34 mouse cellular contexts compared by ENCODE assay signal in the genomic region with DNA sequence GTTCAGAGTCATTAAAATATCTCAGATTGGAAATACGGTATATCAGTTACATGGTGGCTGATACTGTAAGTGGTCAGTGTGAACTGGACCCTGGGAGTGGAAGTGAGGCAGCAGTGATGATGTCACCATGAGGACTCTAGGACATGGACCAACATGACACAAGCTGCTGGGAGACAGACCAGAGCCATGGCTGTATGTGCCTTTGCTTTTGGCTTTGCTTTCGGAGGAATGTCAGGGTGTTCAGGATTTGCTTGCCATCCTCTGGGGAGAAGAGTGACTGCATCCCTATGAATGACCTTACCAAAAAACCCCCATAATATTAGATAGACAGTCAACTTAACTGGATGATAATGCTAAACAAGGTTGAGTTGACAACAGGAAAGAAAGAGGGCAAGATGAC.
"Had no signal": no experiment of that assay in that cellular context is flagged by ENCODE, and none has a peak within 500 bp of the region (broad histone marks: within the 10 kb centered on the region; RNA-seq: fewer than 3 reads in every experiment).

No protein-coding gene starts in this region.

- H3K36me3 ChIP-seq: heart, embryonic 12.5 days; heart, embryonic 13.5 days; heart, embryonic 15.5 days; hindbrain, embryonic 10.5 days; hindbrain, embryonic 12.5 days; hindbrain, embryonic 13.5 days; hindbrain, embryonic 15.5 days; intestine, embryonic 15.5 days; kidney, embryonic 15.5 days had no signal

- H3K4me3 ChIP-seq: heart, embryonic 12.5 days; heart, embryonic 13.5 days; heart, embryonic 15.5 days; hindbrain, embryonic 10.5 days; hindbrain, embryonic 12.5 days; hindbrain, embryonic 13.5 days; hindbrain, embryonic 15.5 days; intestine, embryonic 15.5 days; kidney, embryonic 15.5 days; layer of hippocampus, adult 2 months; left cerebral cortex, adult 2 months had no signal

- H3K4me2 ChIP-seq: heart, embryonic 12.5 days; heart, embryonic 13.5 days; heart, embryonic 15.5 days; hindbrain, embryonic 12.5 days; hindbrain, embryonic 13.5 days; hindbrain, embryonic 14.5 days; hindbrain, embryonic 15.5 days; intestine, embryonic 15.5 days; kidney, embryonic 15.5 days had no signal

- ATAC-seq: hindbrain, embryonic 16.5 days; hindbrain, postnatal 0 days; inflammation-experienced regulatory T-cells, adult 6 months; intestine, embryonic 15.5 days; intestine, embryonic 16.5 days; intestine, postnatal 0 days had no signal

- H3K27ac ChIP-seq: heart, embryonic 13.5 days; heart, embryonic 15.5 days; hindbrain, embryonic 10.5 days; hindbrain, embryonic 12.5 days; hindbrain, embryonic 13.5 days; hindbrain, embryonic 14.5 days; hindbrain, embryonic 15.5 days; hindbrain, postnatal 0 days; intestine, embryonic 15.5 days; kidney, embryonic 15.5 days; kidney, postnatal 0 days; layer of hippocampus, adult 2 months; left cerebral cortex, adult 2 months had no signal

- H3K27me3 ChIP-seq: heart, embryonic 12.5 days; heart, embryonic 13.5 days; heart, embryonic 15.5 days; hindbrain, embryonic 12.5 days; hindbrain, embryonic 13.5 days; hindbrain, embryonic 15.5 days; intestine, embryonic 15.5 days; kidney, embryonic 15.5 days had no signal

- DNase-seq: heart, postnatal 10 days; heart, postnatal 14 days; heart, postnatal 36 days; heart, postnatal 4 days; kidney, adult 11 months; kidney, adult 18-20 months; kidney, adult 2 months; kidney, adult 8-10 months; kidney, adult 9 months; kidney, postnatal 10 days; kidney, postnatal 14 days; kidney, postnatal 25 days; kidney, postnatal 36 days; kidney, postnatal 4 days; layer of hippocampus, adult 9-11 months; layer of hippocampus, postnatal 36 days had no signal

- H3K4me1 ChIP-seq: heart, embryonic 12.5 days; hindbrain, embryonic 10.5 days; hindbrain, embryonic 12.5 days; hindbrain, embryonic 13.5 days; hindbrain, embryonic 15.5 days; intestine, embryonic 15.5 days; kidney, embryonic 15.5 days had no signal

- H3K9ac ChIP-seq: heart, embryonic 12.5 days; heart, embryonic 13.5 days; heart, embryonic 15.5 days; hindbrain, embryonic 12.5 days; hindbrain, embryonic 13.5 days; hindbrain, embryonic 14.5 days; hindbrain, embryonic 15.5 days; intestine, embryonic 15.5 days; kidney, embryonic 15.5 days had no signal

- H3K9me3 ChIP-seq: heart, embryonic 12.5 days; heart, embryonic 13.5 days; heart, embryonic 15.5 days; hindbrain, embryonic 10.5 days; hindbrain, embryonic 12.5 days; hindbrain, embryonic 13.5 days; hindbrain, embryonic 15.5 days; intestine, embryonic 15.5 days; kidney, embryonic 15.5 days had no signal
